7 mouse cellular contexts compared by ENCODE assay signal in genomic region chr7:64871987-64872742, GRCm38 (mm10). TPM values are rescaled to one million over a fixed set of nuclear protein-coding genes. Genes with fewer than 3 reads are reported as not detected.
DNase-seq lines count a peak whose midpoint lies in the region; ATAC-seq lines count a peak whose summit lies in the region.

No protein-coding gene starts in this region.

- peak overlapping the region; percentile 93 for H3K4me2 ChIP-seq in lung, embryonic 16.5 days (ENCODE audit: low read depth, low read length)
- peak overlapping the region; percentile 95 for H3K4me2 ChIP-seq in hindbrain, embryonic 13.5 days
- H3K4me2 ChIP-seq in midbrain, embryonic 11.5 days, result peak overlapping the region; percentile 59

- no peak for ATAC-seq in lung, embryonic 16.5 days (ENCODE audit: low read depth)
- peak; percentile 79 for ATAC-seq in hindbrain, embryonic 13.5 days (ENCODE audit: low FRiP score)
- ATAC-seq in midbrain, embryonic 11.5 days (ENCODE audit: low FRiP score), result peak; percentile 74; the same call in 1 of the 2 replicates

- H3K27ac ChIP-seq in lung, embryonic 16.5 days (ENCODE audit: low read length), result peak overlapping the region; percentile 95
- H3K27ac ChIP-seq in hindbrain, embryonic 13.5 days, result peak overlapping the region; percentile 97
- H3K27ac ChIP-seq in midbrain, embryonic 11.5 days (ENCODE audit: low read depth, low read length), result peak overlapping the region; percentile 90

- H3K36me3 ChIP-seq in lung, embryonic 16.5 days (ENCODE audit: control insufficient read depth, insufficient read depth, low read length), result no peaks in the 10 kb centered on the region; the same call in 1 of the 2 replicates
- no peaks in the 10 kb centered on the region for H3K36me3 ChIP-seq in hindbrain, embryonic 13.5 days
- H3K36me3 ChIP-seq in midbrain, embryonic 11.5 days (ENCODE audit: control insufficient read depth, insufficient read depth, low read length), result no peaks in the 10 kb centered on the region

- no peak for DNase-seq in lung, postnatal 25 days (ENCODE audit: low spot score)
- peak; percentile 59 for DNase-seq in embryo, embryonic 10 days (ENCODE audit: low spot score)
- DNase-seq in midbrain, embryonic 11.5 days (ENCODE audit: low spot score, missing footprints), result peak; percentile 95
- no peak for DNase-seq in layer of hippocampus, postnatal 36 days
- no peak for DNase-seq in adrenal gland, adult 18-20 months (ENCODE audit: low spot score in 2 of 2)

- H3K9ac ChIP-seq in lung, embryonic 16.5 days (ENCODE audit: low read length), result peak overlapping the region; percentile 98
- peak overlapping the region; percentile 91 for H3K9ac ChIP-seq in hindbrain, embryonic 13.5 days
- H3K9ac ChIP-seq in midbrain, embryonic 11.5 days (ENCODE audit: low read length), result peak overlapping the region; percentile 92

- peaks cover 8% of the 10 kb centered on the region for H3K4me1 ChIP-seq in lung, embryonic 16.5 days (replicated peaks; ENCODE audit: control insufficient read depth, insufficient read depth, low read length)
- peaks cover 37% of the 10 kb centered on the region for H3K4me1 ChIP-seq in hindbrain, embryonic 13.5 days (replicated peaks)
- H3K4me1 ChIP-seq in midbrain, embryonic 11.5 days (ENCODE audit: control insufficient read depth, insufficient read depth, low read length), result peaks cover 7% of the 10 kb centered on the region

- H3K9me3 ChIP-seq in lung, embryonic 16.5 days (ENCODE audit: control insufficient read depth, low read length), result no peaks in the 10 kb centered on the region
- no peaks in the 10 kb centered on the region for H3K9me3 ChIP-seq in hindbrain, embryonic 13.5 days
- H3K9me3 ChIP-seq in midbrain, embryonic 11.5 days (ENCODE audit: control insufficient read depth, low read length), result no peaks in the 10 kb centered on the region

- H3K4me3 ChIP-seq in lung, embryonic 16.5 days (ENCODE audit: low read length), result peak overlapping the region; percentile 97
- H3K4me3 ChIP-seq in hindbrain, embryonic 13.5 days, result peak overlapping the region; percentile 89
- H3K4me3 ChIP-seq in midbrain, embryonic 11.5 days (ENCODE audit: low read depth, low read length), result peak overlapping the region; percentile 94

- under 1% methylated on average over 33 of the region's 33 CpGs for WGBS in lung, embryonic 16.5 days
- 1% methylated on average over 33 of the region's 33 CpGs for WGBS in hindbrain, embryonic 13.5 days
- WGBS in midbrain, embryonic 11.5 days, result 2% methylated on average over 33 of the region's 33 CpGs

- no peaks in the 10 kb centered on the region for H3K27me3 ChIP-seq in lung, embryonic 16.5 days (ENCODE audit: control insufficient read depth, insufficient read depth, low read depth, low read length)
- no peaks in the 10 kb centered on the region for H3K27me3 ChIP-seq in hindbrain, embryonic 13.5 days
- no peaks in the 10 kb centered on the region for H3K27me3 ChIP-seq in midbrain, embryonic 11.5 days (ENCODE audit: control insufficient read depth, insufficient read depth, low read length)

RNA-seq across cellular contexts. Expression of gene Nsmce3, which starts 0.6 kb away (rescaled TPM):
- 9.1 and 10.4 TPM in 2 replicates for polyA plus RNA-seq in lung, embryonic 16.5 days (2015; fragmentation: Nextera tagmentation; extraction: Ambion mirVana)
- polyA plus RNA-seq in hindbrain, embryonic 13.5 days (2015; fragmentation: Nextera tagmentation; extraction: Ambion mirVana), result 10.2 and 10.8 TPM in 2 replicates
- polyA plus RNA-seq in midbrain, embryonic 11.5 days (2014; fragmentation: Nextera tagmentation; extraction: Ambion mirVana), result 13.1 and 13.3 TPM in 2 replicates
- 10 to 100 TPM; 18.6 to 19.0 TPM for total RNA-seq in layer of hippocampus, postnatal 36 days (2021)
- 1 to 10 TPM; 7.1 to 7.8 TPM for total RNA-seq in adrenal gland, adult 18-20 months (2021)

Comparison
In these comparisons a context has a peak if more than half of its experiments do, and no peak if none do; other contexts are left out.
1. DNase-seq: peak in embryo, embryonic 10 days (single experiment) and midbrain, embryonic 11.5 days (single experiment); none in lung, postnatal 25 days (single experiment), layer of hippocampus, postnatal 36 days (0 of 2) and adrenal gland, adult 18-20 months (0 of 2).
2. Peak in every context shown above with its lines, with median percentiles within 50 percentile points of each other: H3K27ac ChIP-seq, H3K4me2 ChIP-seq, H3K4me3 ChIP-seq and H3K9ac ChIP-seq.